Mouse (Mus musculus) megakaryocyte, embryonic 14.5 days (primary cell): ENCODE results near the gene Clec16a. TPM values are rescaled to one million over a fixed set of nuclear protein-coding genes. Genes with fewer than 3 reads are reported as not detected.

Source experiments
- H3K27me3 ChIP-seq: replicated peaks from 2 replicates; pipeline ENCODE3; 2012; ENCODE audit warnings: inconsistent platforms
- H3K36me3 ChIP-seq: replicated peaks from 2 replicates; pipeline ENCODE3; 2012; ENCODE audit warnings: low read length, inconsistent platforms, mixed read lengths
- H3K4me1 ChIP-seq: 2 replicates; pipeline ENCODE4 v1.6.1; 2012; ENCODE audit warnings: inconsistent platforms
- H3K4me3 ChIP-seq: replicated peaks from 2 replicates; pipeline ENCODE3; 2012; ENCODE audit warnings: moderate library complexity, mild to moderate bottlenecking, inconsistent platforms
- H3K9me3 ChIP-seq: 2 replicates; pipeline ENCODE4 v1.6.1; 2012; ENCODE audit warnings: inconsistent platforms
- FLI1 ChIP-seq: IDR thresholded peaks from 2 replicates; pipeline ENCODE4 v1.6.1; 2012; ENCODE audit warnings: low read length, inconsistent platforms, mixed read lengths
- GATA1 ChIP-seq: IDR thresholded peaks from 3 replicates; pipeline ENCODE4 v1.6.1; 2012; ENCODE audit warnings: mixed read lengths, low read length, inconsistent platforms, borderline replicate concordance
- polyA plus RNA-seq: library from polyadenylated mRNA; stranded (reverse); fragments of >175 nt; gene quantifications from 2 replicates; pipeline ENCODE4 v1.2.3, GENCODE M21; 2012; ENCODE audit warnings: low replicate concordance; ENCODE audit not compliant: insufficient read depth

The Clec16a gene
- polyA plus RNA-seq, 1 experiment = 10.4 TPM

DNA sequence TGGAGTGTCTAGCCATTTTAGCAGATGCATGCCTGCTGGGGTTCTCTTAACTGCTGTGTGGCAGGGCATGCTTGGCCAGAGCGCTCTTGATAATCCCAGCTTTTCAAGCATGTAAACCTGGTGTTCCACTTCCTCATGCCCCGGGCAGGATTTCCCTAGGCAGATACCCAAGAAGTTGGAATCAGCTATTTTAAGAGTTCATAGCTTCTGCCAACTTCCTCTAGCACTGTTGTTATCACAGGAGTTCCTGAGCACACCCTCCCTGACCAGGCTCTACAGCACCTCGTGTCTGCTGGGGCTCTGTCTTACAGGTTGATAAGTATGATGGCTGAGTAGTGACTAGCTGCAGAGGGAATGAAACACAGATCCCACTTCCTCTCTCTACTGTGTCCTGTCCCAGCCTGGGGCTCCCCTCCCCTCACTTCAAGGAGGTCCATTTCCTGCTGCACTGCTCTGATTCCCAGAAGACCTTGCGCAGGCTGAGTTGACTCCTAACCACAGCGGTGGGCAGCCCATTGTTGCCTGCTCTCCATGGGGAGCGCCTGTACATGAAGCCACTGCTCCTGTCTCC is 144.7 kb downstream of the Clec16a start:
- no peaks in the 10 kb centered on the region for H3K9me3 ChIP-seq
- TF ChIP-seq GATA1 = no peak
- TF ChIP-seq FLI1 = no peak
- H3K36me3 ChIP-seq = peaks cover 76% of the 10 kb centered on the region
- peak overlapping the region; percentile 85 for H3K4me3 ChIP-seq
- no peaks in the 10 kb centered on the region for H3K27me3 ChIP-seq
- peaks cover 62% of the 10 kb centered on the region for H3K4me1 ChIP-seq

DNA sequence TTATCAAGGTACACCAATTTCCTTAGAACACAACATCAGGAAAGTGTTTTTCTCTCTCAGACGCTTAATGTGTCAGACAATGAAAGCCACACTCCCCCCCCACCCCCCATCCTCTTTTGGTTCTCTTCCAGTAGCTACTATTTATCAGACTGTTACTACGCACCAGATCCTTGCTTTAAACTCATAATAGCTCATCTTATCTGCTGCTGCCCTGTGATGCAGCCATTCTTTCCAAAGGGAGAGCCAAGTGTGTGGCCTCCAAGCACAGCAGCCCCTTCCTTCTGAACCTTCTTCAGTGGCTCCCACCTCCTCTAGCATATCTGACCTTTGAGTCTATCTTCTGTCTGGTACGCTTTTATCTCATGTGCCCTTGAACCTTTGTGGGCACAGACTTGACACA is 145.3 kb downstream of the Clec16a start:
- H3K4me3 ChIP-seq = peak overlapping the region; percentile 85
- H3K36me3 ChIP-seq = peaks cover 81% of the 10 kb centered on the region
- peaks cover 56% of the 10 kb centered on the region for H3K4me1 ChIP-seq
- H3K27me3 ChIP-seq = no peaks in the 10 kb centered on the region
- TF ChIP-seq GATA1 (no peak), FLI1 (no peak)
- no peaks in the 10 kb centered on the region for H3K9me3 ChIP-seq

DNA sequence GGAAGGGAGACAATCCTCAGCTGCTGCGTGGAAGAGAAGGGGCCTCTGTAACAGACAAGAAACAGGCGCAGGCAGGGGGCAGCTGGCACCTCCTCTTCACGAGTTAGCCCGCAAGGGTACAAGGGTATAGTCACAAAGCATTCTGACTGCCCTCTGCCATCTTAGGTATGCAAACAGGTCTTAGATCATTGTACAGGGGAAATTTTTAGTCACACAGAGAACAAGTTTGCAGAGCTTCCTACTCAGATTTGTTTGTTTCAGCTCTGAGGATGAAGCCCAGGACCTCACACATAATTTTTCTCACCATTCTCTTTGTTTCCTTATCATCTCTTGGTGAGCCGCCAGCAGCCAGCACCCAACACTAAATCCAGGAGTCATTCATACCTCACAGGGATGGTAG is 146.6 kb downstream of the Clec16a start:
- Histone ChIP-seq H3K36me3 (peaks cover 80% of the 10 kb centered on the region), H3K4me1 (peaks cover 56% of the 10 kb centered on the region)

DNA sequence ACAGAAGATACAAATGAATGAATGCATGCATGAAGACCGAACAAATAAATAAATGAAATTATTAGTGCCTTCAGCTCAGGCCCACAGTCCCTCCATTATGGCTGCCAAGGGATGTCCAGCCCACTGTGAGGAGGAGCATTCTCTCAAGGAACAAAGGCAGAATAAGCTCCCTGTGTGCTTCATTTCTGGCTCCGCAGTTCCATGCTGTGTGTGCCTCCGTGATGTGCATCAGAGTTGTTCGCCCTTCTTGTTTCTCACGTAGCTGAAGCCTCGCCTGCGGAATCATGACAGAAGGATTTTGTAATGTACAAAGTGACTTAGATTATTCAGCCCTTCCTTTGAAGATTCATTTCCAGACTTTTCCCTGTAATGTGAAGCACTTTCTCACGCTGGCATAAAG is 147.7 kb downstream of the Clec16a start:
- H3K36me3 ChIP-seq = peaks cover 80% of the 10 kb centered on the region
- TF ChIP-seq FLI1 = no peak
- TF ChIP-seq GATA1 = no peak
- no peak overlapping the region for H3K4me3 ChIP-seq
- H3K27me3 ChIP-seq = no peaks in the 10 kb centered on the region
- peaks cover 64% of the 10 kb centered on the region for H3K4me1 ChIP-seq
- H3K9me3 ChIP-seq = no peaks in the 10 kb centered on the region

More for the DNA sequence above, 146.6 kb downstream of the Clec16a start:
- Histone ChIP-seq H3K27me3 (no peaks in the 10 kb centered on the region), H3K9me3 (no peaks in the 10 kb centered on the region), H3K4me3 (no peak overlapping the region)
- no peak for TF ChIP-seq GATA1
- TF ChIP-seq FLI1 = no peak

DNA sequence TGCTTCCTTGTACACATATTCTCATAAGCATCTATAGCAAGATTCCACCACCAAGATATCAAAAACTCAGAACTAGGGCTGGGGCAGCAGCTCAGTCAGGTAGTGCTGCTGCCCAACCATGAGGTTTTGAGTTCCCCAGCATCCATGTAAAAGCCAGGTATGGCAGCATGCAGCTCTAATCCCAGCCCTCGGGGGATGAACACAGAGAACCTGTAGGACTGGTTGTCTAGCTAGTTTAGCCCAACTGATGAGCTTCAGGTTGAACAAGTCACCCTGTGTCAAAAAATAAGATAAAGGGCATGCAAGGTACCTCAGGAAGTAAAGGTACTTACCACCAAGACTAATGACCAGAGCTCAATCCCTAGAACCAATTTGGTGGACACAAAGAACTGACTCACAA is 148.3 kb downstream of the Clec16a start:
- Histone ChIP-seq H3K27me3 (no peaks in the 10 kb centered on the region), H3K9me3 (no peaks in the 10 kb centered on the region), H3K36me3 (peaks cover 80% of the 10 kb centered on the region)

DNA sequence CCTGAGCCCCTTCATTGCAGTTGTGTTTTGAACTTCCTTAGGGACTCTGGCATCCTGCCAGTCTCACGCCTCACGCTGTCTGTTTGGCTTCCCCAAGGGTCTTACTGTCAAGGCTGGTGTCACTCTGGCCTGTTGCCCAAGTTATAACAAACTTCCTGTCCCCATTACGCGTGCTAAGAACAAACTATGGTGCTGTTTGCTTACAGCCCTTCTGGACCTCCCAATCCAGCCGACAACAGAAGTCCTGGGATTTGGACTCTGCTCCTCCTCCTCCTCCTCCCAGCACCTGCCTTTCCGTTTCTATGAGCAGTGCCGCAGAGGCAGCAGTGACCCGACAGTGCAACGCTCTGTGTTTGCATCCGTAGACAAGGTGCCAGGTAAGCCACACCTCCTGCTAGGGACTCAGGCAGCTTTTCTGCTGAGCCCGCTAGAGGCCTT is 149.3 kb downstream of the Clec16a start:
- H3K4me1 ChIP-seq = peaks cover 64% of the 10 kb centered on the region
- H3K4me3 ChIP-seq = no peak overlapping the region
- H3K9me3 ChIP-seq = no peaks in the 10 kb centered on the region
- TF ChIP-seq GATA1 (no peak), FLI1 (no peak)
- no peaks in the 10 kb centered on the region for H3K27me3 ChIP-seq
- H3K36me3 ChIP-seq = peaks cover 80% of the 10 kb centered on the region

More for the DNA sequence above, 148.3 kb downstream of the Clec16a start:
- Histone ChIP-seq H3K4me3 (no peak overlapping the region), H3K4me1 (peaks cover 64% of the 10 kb centered on the region)
- no peak for TF ChIP-seq GATA1
- TF ChIP-seq FLI1 = no peak

DNA sequence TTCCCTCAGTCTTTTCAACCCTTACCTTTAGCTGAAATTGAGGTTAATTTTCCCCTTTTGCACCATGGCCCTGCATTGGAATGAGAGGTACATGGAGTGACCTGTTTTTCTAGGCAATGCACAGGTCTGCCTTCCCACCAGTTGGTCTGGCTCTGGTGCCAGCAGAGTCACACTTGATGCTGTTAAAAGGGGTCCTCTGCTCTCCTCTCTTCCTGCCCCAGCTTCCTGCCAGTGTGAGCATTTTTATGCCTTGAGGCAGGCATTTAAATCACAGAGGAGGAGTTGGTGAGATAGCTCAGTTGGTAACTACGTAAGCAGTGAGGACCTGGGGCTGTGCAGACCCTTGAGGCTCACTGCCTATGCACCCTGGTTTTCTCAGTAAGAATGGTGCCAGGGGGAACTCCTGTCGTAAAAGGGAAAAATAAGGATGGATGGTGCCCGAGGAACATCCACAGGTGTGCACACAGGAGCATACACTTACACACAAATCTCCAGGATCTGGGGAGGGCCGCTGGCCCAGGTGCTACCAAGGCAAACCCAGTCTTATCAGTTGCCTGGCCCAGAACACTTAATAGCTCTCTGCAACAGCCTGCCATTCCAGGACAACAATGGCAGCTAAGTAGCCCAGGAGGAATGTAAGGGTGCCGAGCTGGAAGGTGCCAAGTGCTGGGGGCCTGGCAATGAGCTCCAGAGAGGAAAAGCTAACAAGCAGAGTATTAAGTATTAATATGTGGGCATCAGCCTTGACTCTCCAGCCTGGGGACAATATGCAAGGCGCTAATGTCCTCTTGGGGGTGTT is 152.9 kb downstream of the Clec16a start:
- Histone ChIP-seq H3K27me3 (no peaks in the 10 kb centered on the region), H3K4me1 (peaks cover 63% of the 10 kb centered on the region), H3K9me3 (no peaks in the 10 kb centered on the region), H3K4me3 (no peak overlapping the region), H3K36me3 (peaks cover 84% of the 10 kb centered on the region)
- TF ChIP-seq GATA1 = no peak
- no peak for TF ChIP-seq FLI1

DNA sequence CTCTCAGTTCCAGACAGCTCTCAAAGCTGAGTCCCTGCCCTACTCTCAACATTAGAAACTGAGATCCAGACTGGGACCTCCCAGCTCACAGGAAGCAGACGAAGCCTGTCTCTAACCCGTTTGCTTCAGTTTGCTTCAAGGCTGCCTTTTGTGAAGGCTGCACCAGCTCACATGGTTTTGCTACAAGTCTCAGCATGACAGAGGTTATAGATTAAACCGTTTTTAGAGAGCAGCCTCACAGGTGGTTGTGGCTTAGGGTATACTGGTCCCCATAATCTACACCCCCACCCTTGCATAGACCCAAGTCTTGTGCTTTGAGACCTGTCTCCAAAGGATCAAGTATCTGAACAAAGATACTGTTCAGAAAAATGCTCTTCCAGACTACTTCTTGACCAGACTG is 154.2 kb downstream of the Clec16a start:
- Histone ChIP-seq H3K4me1 (peaks cover 73% of the 10 kb centered on the region), H3K27me3 (no peaks in the 10 kb centered on the region), H3K36me3 (peaks cover 83% of the 10 kb centered on the region), H3K4me3 (no peak overlapping the region), H3K9me3 (no peaks in the 10 kb centered on the region)
- TF ChIP-seq FLI1 = no peak
- no peak for TF ChIP-seq GATA1

DNA sequence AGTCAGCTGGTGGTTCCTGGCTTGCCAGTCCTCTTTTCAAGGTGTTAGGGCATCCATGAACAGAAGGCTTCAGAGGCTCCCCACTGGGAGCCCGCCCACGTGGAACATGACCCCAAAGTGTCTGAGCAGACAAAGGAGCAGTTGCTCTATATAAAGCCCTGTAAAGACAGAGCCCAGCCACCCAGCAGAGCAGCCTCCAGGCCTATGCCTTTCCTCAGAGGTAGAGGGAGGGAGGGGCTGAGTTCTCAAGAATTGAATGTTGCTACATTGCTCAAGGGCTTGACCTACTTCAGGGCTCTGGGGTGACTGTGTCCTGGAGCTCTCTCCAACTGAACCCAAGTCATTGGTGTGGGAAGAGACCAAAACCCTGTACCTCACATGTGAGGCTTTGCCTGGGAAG is 155.0 kb downstream of the Clec16a start:
- no peaks in the 10 kb centered on the region for H3K27me3 ChIP-seq
- H3K9me3 ChIP-seq = no peaks in the 10 kb centered on the region
- peaks cover 73% of the 10 kb centered on the region for H3K4me1 ChIP-seq
- TF ChIP-seq FLI1 = no peak
- TF ChIP-seq GATA1 = no peak
- peaks cover 83% of the 10 kb centered on the region for H3K36me3 ChIP-seq
- H3K4me3 ChIP-seq = no peak overlapping the region

DNA sequence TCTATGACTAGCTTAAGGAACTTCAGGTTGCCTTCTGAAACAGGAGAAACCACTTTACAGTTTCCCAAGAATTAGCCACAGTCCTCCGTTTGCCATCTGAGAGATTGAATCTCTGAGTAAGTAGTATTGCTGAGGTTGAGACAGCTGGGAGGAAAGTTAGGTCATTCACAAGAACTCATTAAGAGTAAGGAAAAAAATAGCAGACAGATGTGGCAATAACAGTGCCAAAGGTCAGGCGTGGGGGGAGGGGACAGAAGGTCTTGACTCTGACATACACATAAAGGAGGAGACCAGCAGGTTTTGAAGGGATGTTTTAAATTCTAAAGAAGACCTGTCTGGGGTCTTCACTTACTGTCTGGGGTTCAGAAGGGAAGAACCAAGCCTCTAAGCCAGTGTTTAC is 157.3 kb downstream of the Clec16a start:
- Histone ChIP-seq H3K9me3 (no peaks in the 10 kb centered on the region), H3K36me3 (peaks cover 90% of the 10 kb centered on the region), H3K27me3 (no peaks in the 10 kb centered on the region), H3K4me1 (peaks cover 72% of the 10 kb centered on the region), H3K4me3 (no peak overlapping the region)
- TF ChIP-seq GATA1 = no peak
- no peak for TF ChIP-seq FLI1
